Mouse (Mus musculus) ES-E14 (cell line): ENCODE measurements around the gene Vat1.

Experiments used
- ZC3H11A ChIP-seq: IDR thresholded peaks from 2 replicates; pipeline ENCODE4 v1.6.1; 2012; ENCODE audit warnings: low read depth, mild to moderate bottlenecking, inconsistent platforms, low read length, borderline replicate concordance
- ZNF384 ChIP-seq: IDR thresholded peaks from 2 replicates; pipeline ENCODE4 v1.6.1; 2012; ENCODE audit warnings: low read depth, low read length, inconsistent platforms

DNA sequence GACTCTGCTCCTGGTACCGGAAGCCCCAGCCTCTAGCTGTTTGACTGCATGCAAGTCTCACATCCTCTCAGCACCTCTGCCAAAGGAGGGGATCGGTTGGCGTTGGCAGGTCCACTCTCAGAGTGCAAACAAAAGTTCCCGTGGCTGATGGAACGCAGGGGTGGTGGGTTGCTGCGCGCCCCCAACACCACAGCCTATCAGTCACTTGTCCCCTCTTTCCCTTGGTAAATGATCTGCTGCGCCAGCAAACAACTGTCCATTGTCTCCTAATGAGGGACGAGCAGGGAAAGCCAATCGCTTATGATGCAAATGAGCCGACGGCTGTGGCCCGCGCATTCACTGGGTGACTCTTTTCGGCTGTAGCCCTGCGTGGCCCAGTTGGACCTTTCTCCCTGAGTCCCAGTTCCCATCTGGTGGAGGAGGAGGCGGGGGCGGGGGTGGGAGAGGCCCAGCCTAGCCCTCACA lies 13.2 kb upstream of the Vat1 start:
- no peak for TF ChIP-seq ZNF384
- no peak for TF ChIP-seq ZC3H11A
